Mouse (Mus musculus): ENCODE results near the gene Snx29. TPM values are rescaled to one million over a fixed set of nuclear protein-coding genes. Genes with fewer than 3 reads are reported as not detected.

Snx29 gene
- total RNA-seq, 2 experiments from 2014 or later = 25.0 to 31.5 TPM

GRCm38 (mm10) chr16:11623032-11623431 is 300.3 kb downstream of the Snx29 start:
- DNase-seq (ENCODE audit: extremely low spot score in 1 of 2, low spot score in 1 of 2) = no peak

GRCm38 (mm10) chr16:11624121-11624520 is 301.4 kb downstream of the Snx29 start:
- no peak for DNase-seq (ENCODE audit: extremely low spot score in 1 of 2, low spot score in 1 of 2)

GRCm38 (mm10) chr16:11626004-11626481 is 303.3 kb downstream of the Snx29 start:
- DNase-seq (ENCODE audit: extremely low spot score in 1 of 2, low spot score in 1 of 2) = no peak

GRCm38 (mm10) chr16:11626616-11627015 is 303.9 kb downstream of the Snx29 start:
- DNase-seq (ENCODE audit: extremely low spot score in 1 of 2, low spot score in 1 of 2) = no peak

GRCm38 (mm10) chr16:11627866-11628638 is 305.3 kb downstream of the Snx29 start:
- no peak for DNase-seq (ENCODE audit: extremely low spot score in 1 of 2, low spot score in 1 of 2)

GRCm38 (mm10) chr16:11629704-11630103 is 307.0 kb downstream of the Snx29 start:
- no peak for DNase-seq (ENCODE audit: extremely low spot score in 1 of 2, low spot score in 1 of 2)

GRCm38 (mm10) chr16:11630489-11630888 is 307.8 kb downstream of the Snx29 start:
- no peak for DNase-seq (ENCODE audit: extremely low spot score in 1 of 2, low spot score in 1 of 2)

- DNase-seq (ENCODE audit: extremely low spot score in 1 of 2, low spot score in 1 of 2) = no peak
These were observed 309.6 kb downstream of the Snx29 start for GRCm38 (mm10) chr16:11632205-11632747.

GRCm38 (mm10) chr16:11636196-11636733 is 313.6 kb downstream of the Snx29 start:
- no peak for DNase-seq (ENCODE audit: extremely low spot score in 1 of 2, low spot score in 1 of 2)

GRCm38 (mm10) chr16:11636902-11637301 is 314.2 kb downstream of the Snx29 start:
- no peak for DNase-seq (ENCODE audit: extremely low spot score in 1 of 2, low spot score in 1 of 2)

GRCm38 (mm10) chr16:11637794-11638193 is 315.1 kb downstream of the Snx29 start:
- DNase-seq (ENCODE audit: extremely low spot score in 1 of 2, low spot score in 1 of 2) = no peak

- no peak for DNase-seq (ENCODE audit: extremely low spot score in 1 of 2, low spot score in 1 of 2)
These were observed 316.0 kb downstream of the Snx29 start for GRCm38 (mm10) chr16:11638739-11639138.

- peak in 1 of 2 experiments; percentile 44 for DNase-seq (ENCODE audit: extremely low spot score in 1 of 2, low spot score in 1 of 2)
These were observed 317.2 kb downstream of the Snx29 start for GRCm38 (mm10) chr16:11639936-11640335.

GRCm38 (mm10) chr16:11643603-11644002 is 320.9 kb downstream of the Snx29 start:
- DNase-seq (ENCODE audit: extremely low spot score in 1 of 2, low spot score in 1 of 2) = no peak

- DNase-seq (ENCODE audit: extremely low spot score in 1 of 2, low spot score in 1 of 2) = no peak
These were observed 321.7 kb downstream of the Snx29 start for GRCm38 (mm10) chr16:11644399-11644798.

GRCm38 (mm10) chr16:11645668-11646067 is 323.0 kb downstream of the Snx29 start:
- DNase-seq (ENCODE audit: extremely low spot score in 1 of 2, low spot score in 1 of 2) = no peak

GRCm38 (mm10) chr16:11646745-11647289 is 324.1 kb downstream of the Snx29 start:
- no peak for DNase-seq (ENCODE audit: extremely low spot score in 1 of 2, low spot score in 1 of 2)

GRCm38 (mm10) chr16:11648169-11648688 is 325.5 kb downstream of the Snx29 start:
- DNase-seq (ENCODE audit: extremely low spot score in 1 of 2, low spot score in 1 of 2) = no peak

GRCm38 (mm10) chr16:11652686-11653366 is 330.1 kb downstream of the Snx29 start:
- DNase-seq (ENCODE audit: extremely low spot score in 1 of 2, low spot score in 1 of 2) = no peak

- no peak for DNase-seq (ENCODE audit: extremely low spot score in 1 of 2, low spot score in 1 of 2)
These were observed 333.2 kb downstream of the Snx29 start for GRCm38 (mm10) chr16:11655893-11656292.

GRCm38 (mm10) chr16:11657111-11657510 is 334.4 kb downstream of the Snx29 start:
- no peak for DNase-seq (ENCODE audit: extremely low spot score in 1 of 2, low spot score in 1 of 2)
